Mouse (Mus musculus) thymus, postnatal 10 days (tissue): Measurements from ENCODE around the gene Tsc22d4.

Experiments
- DNase-seq, 2 experiments: peaks; one replicate each; pipeline ENCODE4 v3.0.0; 2021; ENCODE audit warnings: low spot score in 2 of 2

Tsc22d4 gene

GRCm38 (mm10) chr5:137764609-137765340 is 19.2 kb downstream of the Tsc22d4 start:
- DNase-seq: no peak

- no peak for DNase-seq
Observed at GRCm38 (mm10) chr5:137766270-137766669, 20.7 kb downstream of the Tsc22d4 start.

- no peak for DNase-seq
Observed at GRCm38 (mm10) chr5:137768475-137768874, 22.9 kb downstream of the Tsc22d4 start.

GRCm38 (mm10) chr5:137770709-137771108 is 25.2 kb downstream of the Tsc22d4 start:
- DNase-seq: peak in 1 of 2 experiments; percentile 66

GRCm38 (mm10) chr5:137772755-137773154 is 27.2 kb downstream of the Tsc22d4 start:
- no peak for DNase-seq

GRCm38 (mm10) chr5:137775587-137776290 is 30.2 kb downstream of the Tsc22d4 start:
- no peak for DNase-seq

- peak in 1 of 2 experiments; percentile 50 for DNase-seq
Observed at GRCm38 (mm10) chr5:137776408-137776918, 30.9 kb downstream of the Tsc22d4 start.

- DNase-seq: no peak
Observed at GRCm38 (mm10) chr5:137777267-137777845, 31.8 kb downstream of the Tsc22d4 start.

- DNase-seq: peak; percentile 91 to 94
Observed at GRCm38 (mm10) chr5:137778635-137779034, 33.1 kb downstream of the Tsc22d4 start, which contains the start of gene Ppp1r35. Gene Ppp1r35, plus strand, starts transcription at chr5:137778849.

- DNase-seq: peak; percentile 39 to 44
Observed at GRCm38 (mm10) chr5:137779053-137779933, 33.8 kb downstream of the Tsc22d4 start.

- no peak for DNase-seq
Observed at GRCm38 (mm10) chr5:137781661-137782060, 36.1 kb downstream of the Tsc22d4 start.

- DNase-seq: no peak
Observed at GRCm38 (mm10) chr5:137782776-137783522, 37.4 kb downstream of the Tsc22d4 start.

- no peak for DNase-seq
Observed at GRCm38 (mm10) chr5:137783901-137784540, 38.5 kb downstream of the Tsc22d4 start.

- DNase-seq: no peak
Observed at GRCm38 (mm10) chr5:137784546-137784945, 39.0 kb downstream of the Tsc22d4 start.

GRCm38 (mm10) chr5:137785164-137786031 is 39.9 kb downstream of the Tsc22d4 start:
- DNase-seq: no peak

- peak; percentile 98 to 99 for DNase-seq
Observed at GRCm38 (mm10) chr5:137786109-137786942, 40.8 kb downstream of the Tsc22d4 start.

GRCm38 (mm10) chr5:137787151-137787928 is 41.8 kb downstream of the Tsc22d4 start, which contains the start of the genes Mepce and Zcwpw1:
Gene Mepce, minus strand, starts transcription at chr5:137787655.
Gene Zcwpw1, plus strand, starts transcription at chr5:137787798.
- DNase-seq: peak; percentile 93 to 95
